Mouse (Mus musculus) CH12.LX (cell line): ENCODE results near the gene Olfr288. TPM values are rescaled to one million over a fixed set of nuclear protein-coding genes. Genes with fewer than 3 reads are reported as not detected.

Experiments used
- DNase-seq: peaks from one replicate; pipeline ENCODE4 v3.0.0-alpha.2; 2013; ENCODE audit errors: extremely low read depth
- H3K27ac ChIP-seq: 2 replicates; pipeline ENCODE4 v1.5.1; 2012; ENCODE audit warnings: low read depth, mild to moderate bottlenecking, control low read depth, moderate library complexity; ENCODE audit not compliant: insufficient read depth
- H3K27me3 ChIP-seq: replicated peaks from 2 replicates; pipeline ENCODE3; 2012; ENCODE audit warnings: inconsistent platforms
- H3K36me3 ChIP-seq, 2 experiments: replicated peaks in 1 of 2; 2 replicates each; pipeline versions ENCODE3 to v1.6.1; 2012; ENCODE audit warnings: inconsistent platforms in 1 of 2, low read length in 1 of 2, mild to moderate bottlenecking in 1 of 2, mixed read lengths in 1 of 2, moderate library complexity in 1 of 2; ENCODE audit not compliant: control insufficient read depth in 1 of 2, insufficient read depth in 1 of 2
- H3K4me1 ChIP-seq, 2 experiments: 2 replicates each; pipeline ENCODE4 v1.6.1; 2012; ENCODE audit warnings: inconsistent platforms in 1 of 2, moderate library complexity in 1 of 2; ENCODE audit not compliant: insufficient read depth in 2 of 2, control insufficient read depth in 1 of 2
- H3K4me2 ChIP-seq: 2 replicates; pipeline ENCODE4 v1.6.1; 2012; ENCODE audit warnings: low read depth, mild to moderate bottlenecking, control low read depth; ENCODE audit not compliant: poor library complexity, insufficient read depth, severe bottlenecking
- H3K4me3 ChIP-seq, 3 experiments: fragments of 150-350 bp in 1 of 3; sonication (generic) in 1 of 3; replicated peaks in 1 of 3; 2 replicates each; pipeline versions ENCODE3 to v1.5.1; 2011 to 2012; ENCODE audit warnings: low read depth in 2 of 3, low read length in 2 of 3, mild to moderate bottlenecking in 2 of 3, moderate library complexity in 2 of 3, control low read depth in 1 of 3, improper control_type of control experiment in 1 of 3, inconsistent platforms in 1 of 3, mixed read lengths in 1 of 3; ENCODE audit not compliant: poor library complexity in 1 of 3
- H3K79me2 ChIP-seq: replicated peaks from 2 replicates; pipeline ENCODE4 v1.6.1; 2012; ENCODE audit warnings: mild to moderate bottlenecking, moderate library complexity; ENCODE audit not compliant: control insufficient read depth, poor library complexity, insufficient read depth, severe bottlenecking; ENCODE audit errors: extremely low read depth
- H3K9ac ChIP-seq: 2 replicates; pipeline ENCODE4 v1.6.1; 2012; ENCODE audit warnings: low read depth, mild to moderate bottlenecking, control low read depth, moderate library complexity; ENCODE audit not compliant: insufficient read depth
- H3K9me3 ChIP-seq: replicated peaks from 2 replicates; pipeline ENCODE3; 2012; ENCODE audit warnings: low read length, inconsistent platforms, mixed read lengths
- BHLHE40 ChIP-seq: IDR thresholded peaks from 2 replicates; pipeline ENCODE4 v1.6.1; 2011; ENCODE audit warnings: mild to moderate bottlenecking, low read depth, low read length, improper control_type of control experiment
- E2F4 ChIP-seq: IDR thresholded peaks from 2 replicates; pipeline ENCODE4 v1.6.1; 2011; ENCODE audit warnings: low read depth, low read length, improper control_type of control experiment; ENCODE audit not compliant: insufficient replicate concordance
- EP300 ChIP-seq: IDR thresholded peaks from 2 replicates; pipeline ENCODE4 v1.6.1; 2011; ENCODE audit warnings: low read length, improper control_type of control experiment
- ETS1 ChIP-seq: conservative IDR thresholded peaks from 2 replicates; pipeline ENCODE4 v1.6.1; 2012; ENCODE audit warnings: low read depth, mild to moderate bottlenecking, inconsistent platforms, low read length, improper control_type of control experiment, moderate library complexity
- GABPA ChIP-seq: IDR thresholded peaks from 2 replicates; pipeline ENCODE4 v1.6.1; 2012; ENCODE audit warnings: low read depth, low read length, improper control_type of control experiment, inconsistent platforms; ENCODE audit not compliant: insufficient replicate concordance
- HCFC1 ChIP-seq: IDR thresholded peaks from 2 replicates; pipeline ENCODE4 v1.6.1; 2012; ENCODE audit warnings: low read depth, mild to moderate bottlenecking, inconsistent platforms, low read length, improper control_type of control experiment
- IRF4 ChIP-seq: IDR thresholded peaks from 2 replicates; pipeline ENCODE4 v1.6.1; 2014; ENCODE audit warnings: low read depth, mild to moderate bottlenecking, inconsistent platforms, low read length, improper control_type of control experiment
- JUN ChIP-seq: IDR thresholded peaks from 2 replicates; pipeline ENCODE4 v1.6.1; 2011; ENCODE audit warnings: low read depth, mild to moderate bottlenecking, low read length, improper control_type of control experiment, moderate library complexity; ENCODE audit not compliant: insufficient read depth
- JUND ChIP-seq: conservative IDR thresholded peaks from 2 replicates; pipeline ENCODE4 v1.6.1; 2011; ENCODE audit warnings: low read depth, low read length, improper control_type of control experiment
- MAFK ChIP-seq: IDR thresholded peaks from 2 replicates; pipeline ENCODE4 v1.6.1; 2011; ENCODE audit warnings: low read length, improper control_type of control experiment; ENCODE audit not compliant: insufficient replicate concordance
- MEF2A ChIP-seq: IDR thresholded peaks from 2 replicates; pipeline ENCODE4 v1.6.1; 2014; ENCODE audit warnings: low read depth, mild to moderate bottlenecking, inconsistent platforms, low read length, improper control_type of control experiment, borderline replicate concordance
- NELFE ChIP-seq: IDR thresholded peaks from 2 replicates; pipeline ENCODE4 v1.6.1; 2011; ENCODE audit warnings: low read depth, low read length, improper control_type of control experiment
- NRF1 ChIP-seq: IDR thresholded peaks from 2 replicates; pipeline ENCODE4 v1.6.1; 2014; ENCODE audit warnings: low read depth, mild to moderate bottlenecking, inconsistent platforms, low read length, improper control_type of control experiment, moderate library complexity
- PAX5 ChIP-seq: IDR thresholded peaks from 2 replicates; pipeline ENCODE4 v1.6.1; 2012; ENCODE audit warnings: low read length, inconsistent platforms, mixed read lengths
- POLR2AphosphoS2 ChIP-seq: IDR thresholded peaks from 2 replicates; pipeline ENCODE4 v1.6.1; 2011; ENCODE audit warnings: low read depth, low read length, improper control_type of control experiment
- TBP ChIP-seq: conservative IDR thresholded peaks from 2 replicates; pipeline ENCODE4 v1.6.1; 2011; ENCODE audit warnings: low read depth, low read length, improper control_type of control experiment
- TCF12 ChIP-seq: IDR thresholded peaks from 2 replicates; pipeline ENCODE4 v1.6.1; 2014; ENCODE audit warnings: low read depth, mild to moderate bottlenecking, inconsistent platforms, low read length, improper control_type of control experiment
- USF1 ChIP-seq: IDR thresholded peaks from 2 replicates; pipeline ENCODE4 v1.6.1; 2014; ENCODE audit warnings: low read depth, mild to moderate bottlenecking, inconsistent platforms, low read length, improper control_type of control experiment
- ZC3H11A ChIP-seq: IDR thresholded peaks from 2 replicates; pipeline ENCODE4 v1.6.1; 2012; ENCODE audit warnings: low read depth, mild to moderate bottlenecking, inconsistent platforms, low read length, improper control_type of control experiment
- ZNF384 ChIP-seq: IDR thresholded peaks from 2 replicates; pipeline ENCODE4 v1.6.1; 2012; ENCODE audit warnings: low read depth, low read length, improper control_type of control experiment, inconsistent platforms
- dilution Hi-C: fragments of 300-500 bp; cut with MboI; formaldehyde crosslinking; loops from 2 replicates; pipeline ENCODE4 v1.14.3; 2020; ENCODE audit warnings: low sequenced_read_pairs; ENCODE audit not compliant: extremely low pct_unique_long_range_greater_than_20kb, extremely low pct_ligation_motif_present
- in situ Hi-C: fragments of 300-500 bp; cut with MboI; formaldehyde crosslinking; loops from 3 replicates; pipeline ENCODE4 v1.14.3; 2019; ENCODE audit warnings: low sequenced_read_pairs, low pct_ligation_motif_present, low pct_unique_long_range_greater_than_20kb, mixed read lengths
- polyA plus RNA-seq: library from polyadenylated mRNA; unstranded; fragments of >175 nt; gene quantifications from 2 replicates; pipeline ENCODE4 v1.2.1, GENCODE M21; 2012; ENCODE audit warnings: low read depth; ENCODE audit not compliant: insufficient read length
- total RNA-seq, 2 experiments: library from RNA; depleted of rRNA; stranded (reverse); fragments of 300-350 nt in 1 of 2; fragments of >200 nt in 1 of 2; gene quantifications; 2 replicates each; pipeline ENCODE4 v1.2.3; 2012 to 2014

Olfr288 gene
- total and polyA plus RNA-seq, 3 experiments, result not detected

GRCm38 (mm10) chr15:98142515-98142914 lies 52.8 kb downstream of the Olfr288 start:
- TF ChIP-seq E2F4 (no peak), NELFE (no peak), GABPA (no peak), POLR2AphosphoS2 (no peak), JUND (no peak), ETS1 (no peak), TCF12 (no peak), PAX5 (no peak), EP300 (no peak), MEF2A (no peak), ZNF384 (no peak), USF1 (no peak), ZC3H11A (no peak), HCFC1 (no peak), TBP (no peak), BHLHE40 (no peak), JUN (no peak), IRF4 (no peak), MAFK (no peak)
- Histone ChIP-seq H3K4me2 (no peak overlapping the region), H3K4me3 (no peak overlapping the region), H3K27ac (no peak overlapping the region), H3K27me3 (no peaks in the 10 kb centered on the region), H3K79me2 (peaks cover 17% of the 10 kb centered on the region), H3K4me1 (peaks cover 0 to 17% of the 10 kb centered on the region in 2 experiments; a peak in 2 of 4 replicates), H3K9me3 (no peaks in the 10 kb centered on the region), H3K9ac (no peak overlapping the region), H3K36me3 (peaks cover 32 to 50% of the 10 kb centered on the region in 2 experiments)
- in situ Hi-C loops (no loop called here), dilution Hi-C loops (no loop called here)
- no peak for DNase-seq

- H3K4me3 ChIP-seq, result no peak overlapping the region
- no peak overlapping the region for H3K4me2 ChIP-seq
- no peak for TF ChIP-seq NRF1
- no peak for TF ChIP-seq HCFC1
- no peak for TF ChIP-seq BHLHE40
- TF ChIP-seq POLR2AphosphoS2, result no peak
- TF ChIP-seq JUND, result no peak
- no peak for TF ChIP-seq E2F4
- TF ChIP-seq ETS1, result no peak
- TF ChIP-seq IRF4, result no peak
- no peak for TF ChIP-seq JUN
- dilution Hi-C loops, result no loop called here
- no peak for DNase-seq
- H3K27ac ChIP-seq, result no peak overlapping the region
- no peak overlapping the region for H3K9ac ChIP-seq
- in situ Hi-C loops, result no loop called here
- H3K79me2 ChIP-seq, result peaks cover 17% of the 10 kb centered on the region
- H3K9me3 ChIP-seq, result no peaks in the 10 kb centered on the region
- peaks cover 46 to 67% of the 10 kb centered on the region in 2 experiments for H3K36me3 ChIP-seq
- H3K4me1 ChIP-seq, result peaks cover 0 to 12% of the 10 kb centered on the region in 2 experiments; a peak in 2 of 4 replicates
- no peaks in the 10 kb centered on the region for H3K27me3 ChIP-seq
Observed at GRCm38 (mm10) chr15:98140809-98141208, 54.5 kb downstream of the Olfr288 start.
